Mouse (Mus musculus) liver, adult 2 months (tissue): ENCODE measurements around the gene Mmp24.

Experiments
- CTCF ChIP-seq: fragments of 200-500 bp; IDR thresholded peaks from 2 replicates; pipeline ENCODE4 v1.5.1; 2011; ENCODE audit warnings: low read depth, low read length, control low read depth
- POLR2A ChIP-seq: fragments of 200-500 bp; IDR thresholded peaks from 2 replicates; pipeline ENCODE4 v1.6.1; 2011; ENCODE audit warnings: low read length, control low read depth; ENCODE audit not compliant: insufficient read depth; ENCODE audit errors: extremely low read depth

- TF ChIP-seq CTCF (no peak), POLR2A (no peak)
Observed at GRCm38 (mm10) chr2:155846930-155847329, 71.8 kb downstream of the Mmp24 start.
